Mouse (Mus musculus): ENCODE results near the gene Tmem135. TPM values are rescaled to one million over a fixed set of nuclear protein-coding genes. Genes with fewer than 3 reads are reported as not detected.

Tmem135 gene
- polyA plus RNA-seq, 1 experiment: 22.6 TPM

- peaks cover 18% of the 10 kb centered on the region for H3K4me1 ChIP-seq (ENCODE audit: control insufficient read depth, insufficient read depth, low read length)
- TF ChIP-seq POLR2A (IDR thresholded peaks at IDR 0.05; ENCODE audit: low read depth, low read length): no peak
- TF ChIP-seq CTCF (IDR thresholded peaks at IDR 0.05; ENCODE audit: borderline replicate concordance, insufficient read depth, low read length): no peak
- H3K4me3 ChIP-seq (ENCODE audit: insufficient read depth, low read length): no peak overlapping the region
- peak overlapping the region; percentile 8; the same call in 1 of the 2 replicates for H3K27ac ChIP-seq (ENCODE audit: insufficient read depth, low read length)
Measured at GRCm38 (mm10) chr7:89157356-89157755, 246.7 kb downstream of the Tmem135 start.

GRCm38 (mm10) chr7:89156629-89157028 is 247.4 kb downstream of the Tmem135 start:
- no peak for TF ChIP-seq POLR2A (IDR thresholded peaks at IDR 0.05; ENCODE audit: low read depth, low read length)
- no peak for TF ChIP-seq CTCF (IDR thresholded peaks at IDR 0.05; ENCODE audit: borderline replicate concordance, insufficient read depth, low read length)
- H3K27ac ChIP-seq (ENCODE audit: insufficient read depth, low read length): peak overlapping the region; percentile 79
- H3K4me3 ChIP-seq (ENCODE audit: insufficient read depth, low read length): no peak overlapping the region
- peaks cover 18% of the 10 kb centered on the region for H3K4me1 ChIP-seq (ENCODE audit: control insufficient read depth, insufficient read depth, low read length)

- TF ChIP-seq CTCF (IDR thresholded peaks at IDR 0.05; ENCODE audit: borderline replicate concordance, insufficient read depth, low read length) (no peak), POLR2A (IDR thresholded peaks at IDR 0.05; ENCODE audit: low read depth, low read length) (no peak)
- Histone ChIP-seq H3K4me1 (ENCODE audit: control insufficient read depth, insufficient read depth, low read length) (peaks cover 18% of the 10 kb centered on the region), H3K27ac (ENCODE audit: insufficient read depth, low read length) (peak overlapping the region; percentile 96), H3K4me3 (ENCODE audit: insufficient read depth, low read length) (0 out of 2 replicates have a peak overlapping the region, but pooled peaks have one; percentile 3)
Measured at GRCm38 (mm10) chr7:89155741-89156140, 248.3 kb downstream of the Tmem135 start.

GRCm38 (mm10) chr7:89155223-89155622 is 248.8 kb downstream of the Tmem135 start:
- peak overlapping the region; percentile 96 for H3K27ac ChIP-seq (ENCODE audit: insufficient read depth, low read length)
- 0 out of 2 replicates have a peak overlapping the region, but pooled peaks have one; percentile 3 for H3K4me3 ChIP-seq (ENCODE audit: insufficient read depth, low read length)
- TF ChIP-seq CTCF (IDR thresholded peaks at IDR 0.05; ENCODE audit: borderline replicate concordance, insufficient read depth, low read length) (no peak), POLR2A (IDR thresholded peaks at IDR 0.05; ENCODE audit: low read depth, low read length) (no peak)
- H3K4me1 ChIP-seq (ENCODE audit: control insufficient read depth, insufficient read depth, low read length): peaks cover 18% of the 10 kb centered on the region

- Histone ChIP-seq H3K4me1 (ENCODE audit: control insufficient read depth, insufficient read depth, low read length) (peaks cover 10% of the 10 kb centered on the region), H3K4me3 (ENCODE audit: insufficient read depth, low read length) (no peak overlapping the region), H3K27ac (ENCODE audit: insufficient read depth, low read length) (no peak overlapping the region)
- TF ChIP-seq POLR2A (IDR thresholded peaks at IDR 0.05; ENCODE audit: low read depth, low read length) (no peak), CTCF (IDR thresholded peaks at IDR 0.05; ENCODE audit: borderline replicate concordance, insufficient read depth, low read length) (no peak)
Measured at GRCm38 (mm10) chr7:89151345-89151744, 252.7 kb downstream of the Tmem135 start.

- TF ChIP-seq CTCF (IDR thresholded peaks at IDR 0.05; ENCODE audit: borderline replicate concordance, insufficient read depth, low read length): no peak
- no peak for TF ChIP-seq POLR2A (IDR thresholded peaks at IDR 0.05; ENCODE audit: low read depth, low read length)
- Histone ChIP-seq H3K4me3 (ENCODE audit: insufficient read depth, low read length) (no peak overlapping the region), H3K4me1 (ENCODE audit: control insufficient read depth, insufficient read depth, low read length) (no peaks in the 10 kb centered on the region), H3K27ac (ENCODE audit: insufficient read depth, low read length) (no peak overlapping the region)
Measured at GRCm38 (mm10) chr7:89140640-89141300, 263.3 kb downstream of the Tmem135 start.

- Histone ChIP-seq H3K4me3 (ENCODE audit: insufficient read depth, low read length) (no peak overlapping the region), H3K27ac (ENCODE audit: insufficient read depth, low read length) (no peak overlapping the region), H3K4me1 (ENCODE audit: control insufficient read depth, insufficient read depth, low read length) (no peaks in the 10 kb centered on the region)
- TF ChIP-seq CTCF (IDR thresholded peaks at IDR 0.05; ENCODE audit: borderline replicate concordance, insufficient read depth, low read length): no peak
- TF ChIP-seq POLR2A (IDR thresholded peaks at IDR 0.05; ENCODE audit: low read depth, low read length): no peak
Measured at GRCm38 (mm10) chr7:89134884-89135511, 269.0 kb downstream of the Tmem135 start.

- H3K27ac ChIP-seq (ENCODE audit: insufficient read depth, low read length): no peak overlapping the region
- no peaks in the 10 kb centered on the region for H3K4me1 ChIP-seq (ENCODE audit: control insufficient read depth, insufficient read depth, low read length)
- no peak for TF ChIP-seq POLR2A (IDR thresholded peaks at IDR 0.05; ENCODE audit: low read depth, low read length)
- peak; percentile 70 for TF ChIP-seq CTCF (IDR thresholded peaks at IDR 0.05; ENCODE audit: borderline replicate concordance, insufficient read depth, low read length)
- H3K4me3 ChIP-seq (ENCODE audit: insufficient read depth, low read length): no peak overlapping the region
Measured at GRCm38 (mm10) chr7:89126063-89126882, 277.7 kb downstream of the Tmem135 start.

- H3K4me1 ChIP-seq (ENCODE audit: control insufficient read depth, insufficient read depth, low read length): no peaks in the 10 kb centered on the region; the same call in 1 of the 2 replicates
- TF ChIP-seq POLR2A (IDR thresholded peaks at IDR 0.05; ENCODE audit: low read depth, low read length) (no peak), CTCF (IDR thresholded peaks at IDR 0.05; ENCODE audit: borderline replicate concordance, insufficient read depth, low read length) (no peak)
- H3K27ac ChIP-seq (ENCODE audit: insufficient read depth, low read length): no peak overlapping the region
- no peak overlapping the region for H3K4me3 ChIP-seq (ENCODE audit: insufficient read depth, low read length)
Measured at GRCm38 (mm10) chr7:89116261-89116664, 287.8 kb downstream of the Tmem135 start.

Data from embryonic fibroblast, embryonic 13.5 days (primary cell).